Mouse (Mus musculus) brain, embryonic 14.5 days (tissue): Measurements from ENCODE around the gene Col11a2. TPM values are rescaled to one million over a fixed set of nuclear protein-coding genes. Genes with fewer than 3 reads are reported as not detected.

ENCODE experiments used
- DNase-seq: peaks from one replicate; pipeline ENCODE4 v3.0.0-alpha.2; 2011; ENCODE audit warnings: low read depth
- CTCF ChIP-seq: fragments of 200-500 bp; IDR thresholded peaks from 2 replicates; pipeline ENCODE4 v1.5.1; 2012; ENCODE audit warnings: inconsistent platforms, mild to moderate bottlenecking, moderate library complexity, borderline replicate concordance; ENCODE audit not compliant: insufficient read depth, insufficient read length; ENCODE audit errors: extremely low read depth
- POLR2A ChIP-seq: fragments of 200-500 bp; IDR thresholded peaks from 2 replicates; pipeline ENCODE4 v1.6.1; 2012; ENCODE audit warnings: mild to moderate bottlenecking, inconsistent platforms, borderline replicate concordance; ENCODE audit not compliant: poor library complexity, insufficient read depth, insufficient read length, severe bottlenecking; ENCODE audit errors: extremely low read depth
- polyA plus RNA-seq: library from polyadenylated mRNA; depleted of rRNA; stranded (reverse); fragments of >200 nt; gene quantifications from 2 replicates; pipeline ENCODE4 v1.2.3, GENCODE M21; 2012

Col11a2 gene
- polyA plus RNA-seq, 1 experiment, result 11.8 TPM

DNA sequence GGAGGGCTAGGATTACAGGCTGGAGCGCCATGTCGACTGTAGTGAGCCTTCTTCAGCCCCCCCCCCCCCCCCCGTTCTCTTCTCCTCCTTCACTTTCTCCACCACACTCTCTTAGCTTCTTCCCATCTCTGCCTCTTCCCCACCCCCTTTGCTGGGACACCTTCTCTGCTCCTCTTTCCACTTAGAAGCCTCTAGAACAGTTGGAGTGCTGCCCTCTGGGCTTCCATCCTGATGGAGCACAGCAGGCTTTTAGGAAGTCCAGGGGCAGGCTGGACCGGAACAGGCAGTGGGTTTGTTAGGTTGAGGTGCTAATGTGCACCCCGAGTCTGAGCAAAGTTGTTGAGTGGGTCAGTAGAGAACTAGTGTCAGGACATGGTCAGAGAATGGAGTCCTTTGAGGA, 29.1 kb upstream of the Col11a2 start:
- DNase-seq, result no peak
- TF ChIP-seq CTCF, result no peak
- TF ChIP-seq POLR2A, result no peak

DNA sequence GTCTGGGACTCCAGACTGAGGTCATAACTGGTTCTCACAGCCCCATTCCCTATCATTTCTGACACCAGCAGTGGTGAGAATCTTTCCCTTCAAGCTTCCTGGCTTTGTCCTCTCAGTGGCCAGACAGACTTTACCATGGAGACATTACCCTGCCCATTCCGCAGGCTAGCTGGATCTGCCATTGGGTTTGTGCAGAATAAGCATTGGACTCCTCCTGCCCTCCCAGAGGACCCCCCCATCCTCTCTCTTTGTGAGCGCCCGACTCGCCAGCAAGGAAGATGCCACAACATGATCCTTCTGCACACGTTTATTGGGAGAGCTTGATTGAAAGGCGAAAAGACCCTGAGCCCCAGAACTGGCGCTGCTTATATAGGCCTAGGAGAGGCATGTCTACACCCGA, 25.8 kb upstream of the Col11a2 start:
- no peak for DNase-seq
- TF ChIP-seq CTCF, result no peak
- no peak for TF ChIP-seq POLR2A

DNA sequence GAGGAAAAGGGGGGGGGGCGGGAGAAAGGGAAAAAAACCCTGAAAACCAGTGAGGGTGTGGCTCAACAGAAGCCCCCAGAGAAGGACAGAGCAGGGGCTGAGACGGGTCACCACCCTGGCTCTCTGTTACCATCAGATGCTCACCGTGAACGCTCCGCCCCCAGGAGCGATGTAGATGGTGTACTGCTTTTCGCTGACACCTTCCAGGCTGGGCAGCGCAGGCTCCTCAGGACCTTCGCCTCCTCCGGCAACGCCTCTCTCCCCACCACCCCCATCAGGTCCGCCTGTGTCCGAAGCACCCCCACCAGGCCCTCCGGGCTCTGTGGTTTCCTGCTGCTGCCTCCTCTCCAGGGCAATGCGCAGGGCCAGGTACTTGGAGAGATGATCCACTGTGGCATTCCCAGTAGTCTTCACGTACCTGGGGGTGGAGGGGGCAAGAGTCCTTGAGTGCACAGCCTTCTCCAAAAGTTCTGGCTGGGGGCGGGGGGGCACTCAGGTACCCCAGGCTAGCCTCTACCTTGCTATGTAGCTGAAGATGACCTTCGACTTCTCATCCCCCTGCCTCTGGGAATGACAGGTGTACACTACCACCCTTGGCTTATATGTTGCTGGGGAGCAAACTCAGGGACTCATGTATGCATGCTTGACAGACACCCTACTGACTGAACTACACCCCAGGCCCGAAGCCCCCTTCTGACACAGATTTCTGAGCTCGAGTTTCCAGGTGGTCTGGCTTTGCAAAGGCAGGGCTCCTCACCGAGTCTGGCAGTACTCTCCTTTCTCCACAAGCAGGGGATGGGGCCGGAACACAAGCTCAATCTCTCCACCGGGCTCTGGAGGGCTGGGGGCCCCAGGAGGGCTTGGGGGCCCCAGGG, 17.5 kb upstream of the Col11a2 start:
- TF ChIP-seq POLR2A, result no peak
- no peak for TF ChIP-seq CTCF
- no peak for DNase-seq

DNA sequence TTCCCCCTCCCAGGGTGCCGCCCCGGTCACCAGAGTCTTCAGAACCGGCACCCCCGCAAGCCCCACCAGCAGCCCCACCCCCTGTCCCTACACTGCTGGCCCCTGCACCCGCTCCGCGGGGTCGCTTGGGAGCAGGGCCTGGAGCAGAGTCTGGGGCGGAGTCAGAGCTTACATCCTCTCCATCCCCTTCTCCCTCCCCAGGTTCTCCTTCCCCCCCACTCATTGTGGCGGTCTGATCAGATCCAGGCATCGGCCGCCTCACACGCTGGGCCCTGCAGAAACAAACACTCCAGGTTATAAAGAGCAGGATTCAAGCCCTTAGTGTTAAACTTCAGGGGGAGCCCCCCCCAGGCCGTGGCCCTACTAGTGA, 16.8 kb upstream of the Col11a2 start:
- TF ChIP-seq POLR2A (no peak), CTCF (no peak)

DNA sequence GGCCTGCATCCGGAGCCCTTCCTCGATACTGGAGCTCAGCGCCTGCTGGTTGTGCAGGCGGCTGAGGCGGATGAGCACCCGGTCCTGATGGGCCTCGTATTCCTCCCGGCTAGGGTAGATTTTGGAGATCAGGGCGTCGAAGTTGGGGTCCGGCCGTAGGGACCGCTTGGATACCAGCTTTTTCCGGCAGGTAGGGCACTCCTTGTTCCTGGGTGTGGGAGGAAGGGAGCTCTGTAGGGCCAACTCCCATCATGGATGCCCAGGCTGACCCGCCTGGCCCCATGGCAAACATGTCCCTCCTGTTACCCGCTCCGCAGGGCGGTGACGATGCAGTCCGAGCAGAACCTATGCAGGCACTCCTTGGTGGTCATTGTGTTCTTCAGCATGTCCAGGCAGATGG, 16.2 kb upstream of the Col11a2 start:
- TF ChIP-seq CTCF (no peak), POLR2A (no peak)

More for the DNA sequence above, 16.8 kb upstream of the Col11a2 start:
- no peak for DNase-seq

GRCm38 (mm10) chr17:34023678-34024077, 15.6 kb upstream of the Col11a2 start:
- TF ChIP-seq CTCF, result no peak
- TF ChIP-seq POLR2A, result no peak
- DNase-seq, result no peak

More for the DNA sequence above, 16.2 kb upstream of the Col11a2 start:
- DNase-seq, result no peak

GRCm38 (mm10) chr17:34024317-34024821, 14.9 kb upstream of the Col11a2 start, which contains the start of gene Ring1:
Ring1 (minus strand) TSS chr17:34024680.
- peak; percentile 96 for DNase-seq
- peak; percentile 92 for TF ChIP-seq POLR2A
- TF ChIP-seq CTCF, result no peak

DNA sequence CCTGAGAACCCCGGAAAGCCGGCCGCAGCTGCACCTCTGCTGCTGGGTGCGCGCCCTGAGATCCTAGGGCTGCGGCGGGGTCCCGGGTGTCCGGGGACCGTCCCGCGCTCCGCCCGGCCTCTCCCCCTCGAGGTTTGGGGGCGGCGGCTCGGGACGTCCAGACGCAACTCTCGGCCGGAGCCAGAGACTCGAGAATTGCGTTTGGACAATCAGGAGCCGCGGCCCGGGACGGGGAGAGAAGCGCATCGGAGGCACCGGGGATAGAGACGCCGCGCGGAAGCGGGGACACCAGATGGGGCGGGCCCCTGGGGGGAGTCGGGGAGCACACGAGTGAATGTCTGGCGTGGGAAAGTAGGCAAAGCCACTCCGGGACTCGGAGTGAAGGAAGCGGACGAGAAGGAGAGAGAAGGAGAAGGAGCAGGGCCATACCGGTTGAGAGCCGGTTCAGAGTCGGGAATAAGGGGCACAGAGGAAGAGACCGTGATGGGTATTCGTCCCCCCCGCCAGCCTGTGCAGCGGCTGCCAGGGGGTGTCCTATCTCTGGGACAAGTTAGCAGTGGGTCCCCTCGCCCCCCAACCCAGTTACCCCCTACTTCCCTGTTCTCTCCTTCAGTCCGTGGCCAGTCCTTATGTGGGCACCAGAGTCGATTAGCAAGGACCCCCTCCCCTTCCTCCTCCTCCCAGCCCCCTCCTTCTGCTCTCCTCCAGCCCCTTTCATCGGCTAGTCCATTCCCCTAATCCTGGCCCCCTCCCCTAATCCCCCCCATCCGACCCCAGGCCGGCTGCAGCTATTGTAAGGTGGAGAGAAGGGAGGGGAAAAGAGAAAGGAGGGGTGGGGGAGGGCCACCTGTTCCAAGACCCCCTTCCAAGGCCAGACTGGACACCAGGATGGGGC, 14.1 kb upstream of the Col11a2 start:
- DNase-seq, result peak; percentile 94
- no peak for TF ChIP-seq CTCF
- TF ChIP-seq POLR2A, result no peak

DNA sequence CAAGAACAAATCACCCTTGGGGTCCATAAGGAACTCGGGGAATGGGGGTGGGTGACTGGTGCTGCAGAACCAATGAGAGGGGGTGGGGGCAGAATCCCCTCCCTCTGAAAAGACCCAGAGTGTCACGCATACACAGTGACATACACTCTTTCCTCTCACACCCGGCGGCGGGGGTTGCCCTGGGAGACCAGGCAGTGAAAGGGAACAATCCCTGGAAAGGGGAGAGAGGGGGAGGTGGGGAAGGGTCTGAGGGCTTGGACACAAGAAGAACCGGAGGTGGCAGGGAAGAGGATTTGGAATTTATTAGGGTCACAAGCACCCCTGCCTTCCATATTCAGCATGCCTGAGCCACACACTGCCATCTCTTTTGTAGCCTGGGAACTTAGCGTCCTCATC, 13.5 kb upstream of the Col11a2 start:
- DNase-seq, result no peak
- no peak for TF ChIP-seq POLR2A
- no peak for TF ChIP-seq CTCF

DNA sequence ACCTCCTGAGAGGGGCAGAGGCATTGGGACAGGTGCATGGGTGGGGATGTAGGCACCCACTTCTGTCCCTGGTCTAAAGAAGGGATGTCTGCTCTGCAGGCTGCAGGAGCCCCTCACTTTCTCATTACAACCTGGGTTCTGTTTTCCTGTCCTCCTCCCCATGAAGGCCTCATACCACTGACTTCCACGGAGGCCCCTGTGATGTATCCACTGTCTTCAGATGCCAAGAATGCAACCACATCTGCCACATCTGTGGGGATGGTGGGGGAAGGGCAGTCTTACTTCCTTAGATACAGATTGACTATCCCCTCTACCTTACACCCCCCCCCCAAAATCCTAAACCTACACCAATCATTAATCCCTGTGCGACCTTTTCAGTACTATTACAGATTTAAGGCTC, 13.0 kb upstream of the Col11a2 start:
- no peak for DNase-seq
- TF ChIP-seq CTCF (no peak), POLR2A (no peak)
